Mouse (Mus musculus) bone marrow, adult 2 months (tissue): Measurements from ENCODE around the gene Gm15013.
A peak's percentile ranks its signal among the peaks of the same experiment; 100 is the strongest.

Experiments
- CTCF ChIP-seq: fragments of 200-500 bp; IDR thresholded peaks from 2 replicates; pipeline ENCODE4 v1.5.1; 2011; ENCODE audit warnings: low read length, control low read depth; ENCODE audit not compliant: control insufficient read depth, insufficient read depth
- POLR2A ChIP-seq: fragments of 200-500 bp; IDR thresholded peaks from 2 replicates; pipeline ENCODE4 v1.6.1; 2011; ENCODE audit warnings: low read depth, mild to moderate bottlenecking, control low read depth, low read length, borderline replicate concordance; ENCODE audit not compliant: control insufficient read depth

GRCm38 (mm10) chrX:139751855-139752254, 37.6 kb upstream of the Gm15013 start:
- TF ChIP-seq CTCF: peak; percentile 63
- TF ChIP-seq POLR2A: no peak
